Mouse (Mus musculus) C2C12 (cell line): ENCODE data around the gene Cela2a.
A peak's percentile ranks its signal among the peaks of the same experiment; 100 is the strongest.

ENCODE experiments used
- CTCF ChIP-seq: IDR thresholded peaks from one replicate; pipeline ENCODE4 v1.5.1; 2011; ENCODE audit not compliant: control insufficient read depth, insufficient read depth, insufficient read length
- MAX ChIP-seq: IDR thresholded peaks from one replicate; pipeline ENCODE4 v1.6.1; 2011; ENCODE audit warnings: mild to moderate bottlenecking, control low read depth
- MYOG ChIP-seq: IDR thresholded peaks from one replicate; pipeline ENCODE4 v1.6.1; 2011; ENCODE audit not compliant: control insufficient read depth, insufficient read length; ENCODE audit errors: extremely low read depth
- USF1 ChIP-seq: IDR thresholded peaks from one replicate; pipeline ENCODE4 v1.6.1; 2011; ENCODE audit warnings: low read depth, mild to moderate bottlenecking, control low read depth, moderate library complexity

- no peak for TF ChIP-seq MAX
- TF ChIP-seq CTCF = peak; percentile 78
- no peak for TF ChIP-seq MYOG
- no peak for TF ChIP-seq USF1
Observed at GRCm38 (mm10) chr4:141857422-141857930, 31.5 kb upstream of the Cela2a start.
